In genomic region chr3:157699961-157700360, GRCm38 (mm10) we compare ENCODE assay signal across 13 mouse cellular contexts.
"Had no signal": no experiment of that assay in that cellular context is flagged by ENCODE, and none has a peak within 500 bp of the region (broad histone marks: within the 10 kb centered on the region; RNA-seq: fewer than 3 reads in every experiment).

No protein-coding gene starts in this region.

- H3K4me1 ChIP-seq: intestine, embryonic 15.5 days; kidney, embryonic 15.5 days; limb, embryonic 12.5 days; liver, embryonic 13.5 days; midbrain, embryonic 13.5 days had no signal

- H3K9ac ChIP-seq: intestine, embryonic 15.5 days; kidney, embryonic 15.5 days; limb, embryonic 12.5 days; liver, embryonic 13.5 days; liver, postnatal 0 days; midbrain, embryonic 13.5 days had no signal

- DNase-seq: kidney, adult 18-20 months; kidney, postnatal 25 days; liver; liver, embryonic 13.5 days; liver, postnatal 0 days; right cerebral cortex, postnatal 14 days; thymus, postnatal 36 days had no signal

- H3K27ac ChIP-seq: intestine, embryonic 15.5 days; kidney, embryonic 15.5 days; left cerebral cortex, adult 2 months; limb, embryonic 12.5 days; liver, embryonic 13.5 days; macrophage; midbrain, embryonic 13.5 days had no signal

- H3K4me2 ChIP-seq: intestine, embryonic 15.5 days; kidney, embryonic 15.5 days; limb, embryonic 12.5 days; liver, embryonic 13.5 days; midbrain, embryonic 13.5 days had no signal

- H3K4me3 ChIP-seq: intestine, embryonic 15.5 days; kidney, embryonic 15.5 days; left cerebral cortex, adult 2 months; limb, embryonic 12.5 days; liver, embryonic 13.5 days; midbrain, embryonic 13.5 days had no signal

- ATAC-seq: intestine, embryonic 15.5 days; liver, postnatal 0 days; midbrain, embryonic 13.5 days had no signal

- H3K9me3 ChIP-seq: intestine, embryonic 15.5 days; kidney, embryonic 15.5 days; limb, embryonic 12.5 days; liver, embryonic 13.5 days; midbrain, embryonic 13.5 days had no signal

- H3K36me3 ChIP-seq: intestine, embryonic 15.5 days; kidney, embryonic 15.5 days; limb, embryonic 12.5 days; liver, embryonic 13.5 days; midbrain, embryonic 13.5 days had no signal

- H3K27me3 ChIP-seq: intestine, embryonic 15.5 days; kidney, embryonic 15.5 days; limb, embryonic 12.5 days; liver, embryonic 13.5 days; midbrain, embryonic 13.5 days had no signal
